Mouse (Mus musculus) inflammation-experienced regulatory T-cells, adult 6 months (primary cell): ENCODE results near the gene Gm49392. TPM values are rescaled to one million over a fixed set of nuclear protein-coding genes. Genes with fewer than 3 reads are reported as not detected.
"Not testable (repeated sequence)": the region's sequence is repeated elsewhere in the genome, so short reads cannot be mapped to it uniquely, and the experiment has no call there.

ENCODE experiments used
- ATAC-seq: one replicate; pipeline ENCODE4 v1.8.0; 2017
- polyA plus RNA-seq, 3 experiments: library from polyadenylated mRNA; unstranded; fragments of 100-300 nt; shearing (Covaris generic); gene quantifications; one replicate each; pipeline ENCODE4 v1.2.1; 2017

Gene Gm49392
- 1 to 10 TPM in 1 of 3 experiments, not detected in 2; 3.2 TPM for polyA plus RNA-seq

DNA sequence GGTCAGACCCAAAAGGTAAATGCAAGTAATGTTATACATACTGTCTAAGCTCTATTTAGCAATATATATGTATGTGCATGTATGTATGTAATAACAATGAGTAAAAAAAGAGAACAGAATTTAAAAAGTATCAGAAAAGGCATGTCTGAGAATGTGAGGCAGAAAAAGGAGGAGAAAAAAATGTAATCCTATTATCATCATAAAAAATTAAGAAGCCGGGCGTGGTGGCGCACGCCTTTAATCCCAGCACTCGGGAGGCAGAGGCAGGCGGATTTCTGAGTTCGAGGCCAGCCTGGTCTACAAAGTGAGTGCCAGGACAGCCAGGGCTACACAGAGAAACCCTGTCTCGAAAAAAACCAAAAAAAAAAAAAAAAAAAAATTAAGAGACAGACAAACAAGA, at the start of gene Gm49392:
Gm49392 (minus strand) TSS at position 101 of the 400 bp plus-strand sequence.
- ATAC-seq, result not testable (repeated sequence)

GRCm38 (mm10) chr13:60941884-60942283, 45.2 kb upstream of the Gm49392 start, which contains the start of gene Tpbpa:
Tpbpa (minus strand) TSS chr13:60941984.
- ATAC-seq, result not testable (repeated sequence)

DNA sequence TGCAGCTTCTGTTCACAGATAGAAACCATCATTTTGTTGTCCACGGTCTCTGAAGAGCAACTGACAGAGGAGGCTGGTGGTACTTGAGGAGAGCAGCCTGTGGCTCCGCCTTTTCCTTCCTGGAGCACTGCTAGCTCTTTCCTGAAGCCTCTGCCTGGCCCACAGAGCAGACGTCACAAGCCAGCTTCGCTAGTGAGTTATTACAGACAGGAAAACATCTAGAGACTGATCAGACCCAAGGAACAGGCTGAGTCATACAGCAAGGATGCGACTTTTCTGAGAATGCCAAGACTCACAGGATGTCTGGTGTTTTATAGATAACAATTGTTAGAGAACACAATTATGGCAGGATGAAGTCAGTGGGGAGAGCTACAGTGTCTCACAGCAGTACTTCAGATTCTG, 39.8 kb upstream of the Gm49392 start, which contains the start of the genes Gm49391 and Ctla2a:
Gm49391 (minus strand) TSS at position 72 of the 402 bp plus-strand sequence.
Ctla2a (minus strand) TSS at position 126 of the 402 bp plus-strand sequence.
- ATAC-seq, result peak; percentile 96

DNA sequence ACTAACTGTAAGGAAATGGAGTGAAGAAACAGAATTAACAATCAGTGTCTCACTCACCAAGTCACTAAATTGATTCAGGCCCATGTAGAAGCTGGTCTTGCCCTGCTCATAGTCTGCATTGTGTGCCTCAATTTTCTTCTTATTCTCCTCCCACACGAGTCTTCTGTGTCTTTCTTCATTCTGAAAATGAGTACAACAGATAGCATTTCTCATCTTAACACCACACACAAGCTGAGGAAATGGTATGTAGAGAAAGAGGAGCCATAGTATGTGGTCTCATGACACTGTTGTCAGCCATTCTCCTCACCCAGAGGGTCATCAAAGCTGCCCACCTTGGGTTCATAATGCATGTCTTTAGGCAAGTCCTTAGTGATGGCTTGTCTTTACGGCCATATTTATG, 38.8 kb upstream of the Gm49392 start, which contains the start of gene Gm49393:
Gm49393 (minus strand) TSS at position 101 of the 400 bp plus-strand sequence.
- not testable (repeated sequence) for ATAC-seq

DNA sequence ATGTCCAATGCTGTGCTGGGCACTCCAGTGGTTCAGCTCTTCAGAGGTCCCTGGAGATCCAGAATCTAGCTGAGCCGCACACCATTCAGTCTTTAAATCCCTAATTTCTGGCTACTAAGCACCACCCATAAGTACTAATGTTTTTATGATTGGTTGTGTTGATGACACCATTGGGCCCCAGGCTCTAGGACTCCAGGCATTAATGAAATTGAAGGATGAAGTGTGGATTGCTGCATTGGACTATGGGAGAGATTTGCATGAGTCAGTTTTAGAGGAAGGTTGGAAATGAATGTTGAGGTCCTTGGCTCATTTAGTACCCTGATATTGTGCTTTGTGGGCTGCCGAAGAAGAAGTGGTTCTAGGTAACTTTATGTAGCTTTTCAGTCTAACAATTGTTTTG, 8.1 kb upstream of the Gm49392 start, which contains the start of gene Tpbpb:
Tpbpb (minus strand) TSS at position 101 of the 400 bp plus-strand sequence.
- not testable (repeated sequence) for ATAC-seq

- peak; percentile 93 for ATAC-seq
Measured at GRCm38 (mm10) chr13:60897328-60897727, 634 bp upstream of the Gm49392 start, which contains the start of gene Ctla2b. Ctla2b (minus strand) TSS chr13:60897447.

DNA sequence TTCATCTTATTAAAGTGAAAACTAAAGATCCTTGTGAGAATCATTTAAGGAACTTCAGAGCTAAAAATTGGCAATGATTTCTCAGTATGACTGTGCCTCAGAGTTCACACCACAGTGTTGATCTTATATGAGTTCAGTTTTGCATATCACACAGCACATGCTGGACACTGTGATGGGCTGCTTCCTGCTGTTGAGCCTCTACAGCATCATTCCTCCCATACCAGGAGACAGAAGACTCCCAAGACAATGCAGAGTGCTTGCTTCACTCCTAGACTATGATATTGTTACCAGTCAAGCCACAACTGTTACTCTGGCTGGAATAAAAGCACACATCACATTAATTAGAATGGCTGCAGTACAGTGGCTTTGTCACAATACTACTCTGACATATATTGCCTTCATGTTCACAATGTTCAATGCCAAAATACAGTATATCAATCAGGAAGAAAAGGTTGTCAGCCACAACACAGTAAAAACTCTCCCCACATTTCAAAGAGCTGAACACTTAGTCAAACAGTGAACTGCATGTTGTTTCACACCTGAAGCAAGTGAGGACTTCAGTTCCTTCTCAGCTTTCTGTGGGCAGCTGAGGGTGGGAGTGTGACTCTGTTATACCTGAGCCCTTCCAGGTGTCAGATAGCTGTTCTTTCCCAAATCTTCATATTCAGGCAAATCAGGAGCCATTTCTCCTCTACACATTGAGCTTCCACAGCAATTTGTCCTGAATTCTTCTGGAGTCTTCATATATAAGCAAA, 1.1 kb downstream of the Gm49392 start:
- ATAC-seq, result no peak

DNA sequence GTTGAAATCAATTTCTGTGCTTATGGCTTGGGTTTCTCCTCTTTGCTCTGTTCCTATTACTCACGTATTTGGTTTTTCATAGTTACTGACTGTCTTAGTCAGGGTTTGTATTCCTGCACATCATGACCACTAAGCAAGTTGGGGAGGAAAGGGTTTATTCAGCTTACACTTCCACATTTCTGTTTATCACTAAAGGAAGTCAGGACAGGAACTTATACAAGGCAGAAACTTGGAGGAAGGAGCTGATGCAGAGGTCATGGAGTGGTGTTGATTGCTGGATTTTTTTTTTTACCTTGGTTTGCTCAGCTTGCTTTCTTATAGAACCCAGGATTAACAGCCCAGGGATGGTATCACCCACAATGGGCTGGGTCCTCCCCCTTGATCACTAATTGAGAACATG, 4.4 kb downstream of the Gm49392 start:
- no peak for ATAC-seq

- no peak for ATAC-seq
Measured at GRCm38 (mm10) chr13:60864281-60864680, 32.4 kb downstream of the Gm49392 start, which contains the start of gene 4930486L24Rik. 4930486L24Rik (minus strand) TSS chr13:60864475.

DNA sequence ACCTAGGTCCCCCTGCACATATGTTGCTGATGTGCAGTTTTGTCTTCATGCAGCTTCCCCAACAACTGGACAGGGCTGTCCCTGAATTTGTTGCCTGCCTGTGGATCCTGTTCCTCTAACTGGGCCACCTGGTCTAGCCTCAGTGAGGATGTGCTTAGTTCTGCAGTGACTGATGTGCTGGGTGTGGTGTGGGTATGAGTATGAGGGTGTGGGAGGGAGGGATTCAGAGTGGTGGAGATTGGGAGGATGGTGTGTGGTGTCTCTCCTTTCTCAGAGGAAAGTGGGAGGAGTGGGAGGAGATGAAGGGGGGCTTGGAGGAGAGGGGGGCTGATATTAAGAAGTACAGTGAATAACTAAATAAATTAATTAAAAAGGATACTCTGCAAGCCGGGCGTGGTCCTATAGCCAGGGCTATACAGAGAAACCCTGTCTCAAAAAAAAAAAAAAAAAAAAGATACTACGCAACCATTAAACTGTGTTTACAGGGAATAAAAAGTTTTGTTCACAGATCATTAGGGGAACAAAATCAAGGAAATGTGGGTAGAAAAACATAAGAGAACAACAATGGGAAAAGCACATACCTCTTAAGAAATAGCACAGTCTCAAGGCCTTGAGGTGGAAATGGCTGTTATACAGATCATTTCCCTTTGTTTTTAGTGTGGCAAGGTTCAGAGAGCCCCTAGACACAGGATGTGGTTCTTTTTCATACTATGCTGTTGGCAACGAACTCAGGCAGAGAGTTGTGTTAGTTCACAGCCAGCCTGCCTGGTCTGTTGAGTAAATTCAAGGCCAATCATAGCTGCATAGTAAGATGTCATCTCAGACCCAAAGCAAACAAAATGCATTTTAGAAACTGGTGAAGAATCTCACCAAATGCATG, 48.2 kb downstream of the Gm49392 start:
- ATAC-seq, result peak; percentile 99

DNA sequence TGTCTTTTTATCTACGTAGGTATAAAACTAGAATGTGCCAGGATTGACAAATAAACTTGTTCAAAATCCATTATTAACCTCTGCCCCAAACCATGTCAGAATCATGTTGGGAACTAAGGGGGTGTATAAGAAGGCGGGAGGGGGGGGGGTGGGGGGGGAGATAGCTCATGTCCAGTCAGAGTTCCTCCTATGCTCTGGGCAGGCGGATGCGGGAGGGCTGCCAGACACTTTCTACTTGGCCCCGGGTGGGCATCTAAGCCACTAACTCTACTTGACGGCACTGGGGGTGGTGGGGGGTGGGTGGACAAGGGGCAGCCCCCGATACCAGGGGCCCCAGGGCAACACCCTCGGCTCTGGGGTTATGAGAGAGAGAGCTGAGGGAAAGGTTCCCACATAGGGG, 53.5 kb downstream of the Gm49392 start:
- ATAC-seq, result no peak

DNA sequence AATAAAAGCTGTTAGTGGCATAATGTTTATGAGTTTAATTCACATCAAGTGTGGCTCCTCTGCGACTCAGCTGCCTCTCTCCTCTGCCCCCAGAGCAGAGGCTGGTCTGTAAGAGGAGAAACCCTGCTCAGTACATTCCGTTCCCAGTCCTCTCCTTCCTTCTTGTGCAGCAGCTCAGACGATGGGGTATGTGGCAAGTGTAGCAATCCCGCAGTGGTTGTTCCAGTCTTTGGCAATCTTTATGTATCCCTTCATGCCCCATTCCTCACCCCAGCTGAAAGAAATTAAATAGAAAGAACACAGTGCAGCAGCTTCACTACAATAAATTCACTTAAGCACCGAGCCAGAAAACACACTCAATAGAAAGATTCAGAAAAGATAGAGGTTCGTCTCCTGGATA, 54.0 kb downstream of the Gm49392 start:
- ATAC-seq, result no peak

- peak; percentile 83 for ATAC-seq
Measured at GRCm38 (mm10) chr13:60839353-60839902, 57.3 kb downstream of the Gm49392 start.

- peak; percentile 91 for ATAC-seq
Measured at GRCm38 (mm10) chr13:60826052-60826451, 70.6 kb downstream of the Gm49392 start.

- ATAC-seq, result no peak
Measured at GRCm38 (mm10) chr13:60820486-60821175, 76.1 kb downstream of the Gm49392 start.

GRCm38 (mm10) chr13:60819469-60819868, 77.2 kb downstream of the Gm49392 start:
- ATAC-seq, result no peak

DNA sequence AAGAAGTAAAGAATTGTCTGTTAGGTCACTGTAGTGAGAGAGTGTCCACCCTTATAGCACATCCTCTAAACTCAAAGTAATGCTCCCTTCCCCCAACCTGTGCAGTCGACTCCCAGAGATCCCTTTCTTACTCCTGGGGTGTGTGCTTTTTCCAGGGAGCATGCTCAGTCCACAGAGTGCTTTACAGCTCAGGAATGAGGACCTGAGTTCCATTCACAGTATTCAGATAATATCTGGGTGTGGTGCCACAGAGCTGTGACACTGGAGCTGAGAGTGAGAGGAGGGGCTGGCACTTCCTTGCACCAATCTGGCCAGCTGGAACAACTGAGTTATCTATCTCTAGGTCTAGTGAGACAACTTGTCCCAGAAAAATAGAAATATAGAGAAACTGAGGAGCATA, 83.0 kb downstream of the Gm49392 start:
- no peak for ATAC-seq

GRCm38 (mm10) chr13:60812768-60813167, 83.9 kb downstream of the Gm49392 start:
- ATAC-seq, result no peak

- ATAC-seq, result no peak
Measured at GRCm38 (mm10) chr13:60809690-60810089, 87.0 kb downstream of the Gm49392 start.

DNA sequence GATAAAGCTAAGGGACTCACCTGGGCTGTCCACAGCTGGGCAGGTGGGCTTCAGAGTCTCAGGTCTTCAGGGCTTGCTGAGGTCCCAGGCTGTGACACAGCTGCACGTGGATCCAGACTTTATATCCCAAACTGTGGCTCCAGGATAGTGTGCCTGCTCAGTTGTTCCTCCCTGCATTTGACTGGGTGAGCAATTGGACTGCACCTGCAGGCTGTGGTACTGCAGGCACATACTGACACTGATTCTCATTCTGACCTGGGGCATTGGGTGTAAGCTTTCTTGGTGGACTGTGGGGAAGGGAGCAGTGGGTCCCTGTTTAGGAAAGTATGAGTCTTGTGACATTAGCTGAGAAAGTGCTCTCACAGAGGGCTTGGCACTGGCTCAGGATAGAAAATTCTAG, 93.9 kb downstream of the Gm49392 start, which contains the start of gene Ctsll3:
Ctsll3 (minus strand) TSS at position 101 of the 400 bp plus-strand sequence.
- no peak for ATAC-seq
